Mouse (Mus musculus) thymus, adult 2 months (tissue): ENCODE measurements around the gene Lrrn3.

Source experiments
- CTCF ChIP-seq: fragments of 200-500 bp; IDR thresholded peaks from 2 replicates; pipeline ENCODE4 v1.5.1; 2012; ENCODE audit warnings: mild to moderate bottlenecking, control low read depth, low read length, moderate library complexity, borderline replicate concordance; ENCODE audit not compliant: control insufficient read depth, poor library complexity, insufficient read depth; ENCODE audit errors: extremely low read depth
- POLR2A ChIP-seq: fragments of 200-500 bp; IDR thresholded peaks from 2 replicates; pipeline ENCODE4 v1.6.1; 2012; ENCODE audit warnings: mild to moderate bottlenecking, low read length, control low read depth, moderate library complexity; ENCODE audit not compliant: control insufficient read depth, poor library complexity, insufficient read depth; ENCODE audit errors: extremely low read depth

DNA sequence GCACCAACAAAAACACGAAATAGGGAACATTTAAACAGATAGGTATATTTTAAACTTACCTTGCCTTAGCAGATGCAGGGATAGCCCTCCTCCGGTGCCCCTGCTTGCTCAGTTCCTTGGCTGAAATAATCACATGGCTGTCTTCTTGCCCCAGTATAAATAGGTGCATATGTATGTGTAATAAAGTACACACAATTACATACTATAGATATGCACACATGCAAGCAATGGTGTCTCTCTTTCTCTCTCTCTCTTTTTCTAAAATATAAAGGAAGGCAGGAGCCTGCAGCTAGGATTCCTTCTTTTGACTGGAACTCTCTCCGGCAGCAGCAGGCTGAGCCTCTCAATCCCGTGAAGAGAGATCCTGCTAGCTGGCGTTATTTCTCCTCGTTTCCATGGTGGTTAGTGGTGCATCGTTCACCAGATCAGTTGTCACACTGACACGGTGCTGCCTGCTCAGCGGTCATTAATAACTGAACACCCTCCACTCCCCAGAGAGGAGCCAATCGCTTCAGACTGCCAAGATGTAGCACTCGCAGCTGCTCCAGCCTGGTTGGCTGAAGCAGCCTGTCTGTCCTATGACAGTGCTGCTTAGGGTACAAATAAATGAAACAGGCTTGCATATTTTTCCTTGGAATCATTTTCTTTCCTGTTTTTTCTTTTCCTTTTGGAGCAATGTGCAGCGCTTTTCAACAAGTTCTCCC is 567 bp downstream of the Lrrn3 start:
- TF ChIP-seq CTCF (no peak), POLR2A (no peak)
